Mouse (Mus musculus) intestine, embryonic 16.5 days (tissue): ENCODE measurements around the gene Ctsc. TPM values are rescaled to one million over a fixed set of nuclear protein-coding genes. Genes with fewer than 3 reads are reported as not detected.

Experiments used
- ATAC-seq: fragments of 200-750 bp; cut with Nextera tagmentation; 2 replicates; pipeline ENCODE4 v1.8.0; 2017; ENCODE audit warnings: moderate TSS enrichment, moderate library complexity
- H3K27ac ChIP-seq: fragments of 300-500 bp; sonication (generic); 2 replicates; pipeline ENCODE4 v1.5.1; 2014; ENCODE audit warnings: mild to moderate bottlenecking, low read length
- H3K27me3 ChIP-seq: fragments of 300-500 bp; sonication (generic); replicated peaks from 2 replicates; pipeline ENCODE4 v1.6.1; 2014; ENCODE audit warnings: low read length, control low read depth, mixed read lengths; ENCODE audit not compliant: control insufficient read depth, insufficient read depth
- H3K36me3 ChIP-seq: fragments of 300-500 bp; sonication (generic); 2 replicates; pipeline ENCODE4 v1.6.1; 2014; ENCODE audit warnings: low read length, control low read depth; ENCODE audit not compliant: control insufficient read depth, insufficient read depth
- H3K4me1 ChIP-seq: fragments of 300-500 bp; sonication (generic); 2 replicates; pipeline ENCODE4 v1.6.1; 2014; ENCODE audit warnings: low read length, control low read depth, mixed read lengths; ENCODE audit not compliant: control insufficient read depth, insufficient read depth
- H3K4me2 ChIP-seq: fragments of 300-500 bp; sonication (generic); 2 replicates; pipeline ENCODE4 v1.6.1; 2014; ENCODE audit warnings: low read depth, low read length, control low read depth
- H3K4me3 ChIP-seq: fragments of 300-500 bp; sonication (generic); 2 replicates; pipeline ENCODE4 v1.5.1; 2014; ENCODE audit warnings: mild to moderate bottlenecking, low read length
- H3K9ac ChIP-seq: fragments of 300-500 bp; sonication (generic); 2 replicates; pipeline ENCODE4 v1.6.1; 2014; ENCODE audit warnings: low read depth, low read length
- H3K9me3 ChIP-seq: fragments of 300-500 bp; sonication (generic); 2 replicates; pipeline ENCODE4 v1.6.1; 2016; ENCODE audit warnings: low read length, control low read depth; ENCODE audit not compliant: control insufficient read depth
- WGBS: fragments of 180-500 bp; shearing (Covaris S2); extraction: QIAGEN DNeasy Blood & Tissue Kit; methylation state at CpG from one replicate; pipeline ENCODE4 v1.1.7; 2014; 5-methylcytosine and 5-hydroxymethylcytosine counted together
- polyA plus RNA-seq: library from polyadenylated mRNA; unstranded; fragments of >200 nt; fragmentation: Nextera tagmentation; extraction: Ambion mirVana; gene quantifications from 2 replicates; pipeline ENCODE4 v1.2.1, GENCODE M21; 2015

Gene Ctsc
- polyA plus RNA-seq, 1 experiment from 2014 or later, result 95.8 TPM

DNA sequence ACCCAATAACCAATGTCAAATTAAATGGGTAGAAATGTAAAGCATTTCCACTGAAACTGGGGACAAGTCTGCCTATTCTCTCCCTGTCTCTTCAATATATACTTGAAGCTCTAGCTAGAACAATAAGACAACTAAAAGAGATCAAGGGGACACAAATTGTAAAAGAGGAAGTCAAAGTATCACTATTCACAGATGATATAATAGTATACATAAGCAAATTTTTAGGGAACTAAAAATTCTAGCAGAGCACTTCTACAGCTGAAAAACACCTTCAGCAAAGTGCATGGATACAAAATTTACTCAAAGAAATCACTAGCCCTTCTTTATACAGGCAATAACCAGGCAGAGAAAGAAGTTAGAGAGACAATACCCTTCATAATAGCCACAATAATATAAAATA lies 23.0 kb upstream of the Ctsc start:
- no peak overlapping the region for H3K9ac ChIP-seq
- no peaks in the 10 kb centered on the region for H3K27me3 ChIP-seq
- no peaks in the 10 kb centered on the region for H3K9me3 ChIP-seq
- no peak overlapping the region for H3K4me2 ChIP-seq
- H3K4me3 ChIP-seq, result no peak overlapping the region
- no peaks in the 10 kb centered on the region for H3K36me3 ChIP-seq
- ATAC-seq, result no peak
- no peaks in the 10 kb centered on the region for H3K4me1 ChIP-seq
- no peak overlapping the region for H3K27ac ChIP-seq

- Histone ChIP-seq H3K4me1 (no peaks in the 10 kb centered on the region), H3K27me3 (no peaks in the 10 kb centered on the region), H3K4me3 (no peak overlapping the region), H3K27ac (no peak overlapping the region), H3K9ac (no peak overlapping the region), H3K4me2 (no peak overlapping the region), H3K9me3 (no peaks in the 10 kb centered on the region), H3K36me3 (no peaks in the 10 kb centered on the region)
- WGBS, result 66% methylated on average over 7 of the region's 7 CpGs
- ATAC-seq, result no peak
These were observed 18.5 kb upstream of the Ctsc start for GRCm38 (mm10) chr7:88259155-88259925.

DNA sequence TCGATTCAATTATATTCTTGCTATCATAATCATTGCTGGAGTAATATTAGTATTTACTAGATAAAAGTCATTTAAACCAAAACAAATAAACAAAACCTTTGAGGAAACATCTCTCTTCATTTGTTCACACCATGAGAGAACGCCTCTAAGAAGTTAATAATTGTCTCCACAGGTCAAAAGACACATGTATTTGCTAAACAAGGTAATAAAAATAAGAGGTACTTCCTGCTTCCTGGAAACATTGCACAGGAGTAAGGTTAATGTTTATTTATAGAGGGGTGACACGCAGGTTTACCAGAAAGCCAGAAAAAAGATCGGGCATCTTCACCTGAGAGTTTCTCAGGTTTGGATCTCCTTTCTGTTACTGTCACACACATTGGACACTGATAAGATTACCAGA lies 16.1 kb upstream of the Ctsc start:
- Histone ChIP-seq H3K27me3 (no peaks in the 10 kb centered on the region), H3K9me3 (no peaks in the 10 kb centered on the region), H3K4me1 (no peaks in the 10 kb centered on the region), H3K9ac (no peak overlapping the region), H3K4me2 (no peak overlapping the region), H3K36me3 (no peaks in the 10 kb centered on the region), H3K4me3 (no peak overlapping the region), H3K27ac (no peak overlapping the region)
- ATAC-seq, result peak; percentile 81
- 49% methylated on average over 4 of the region's 4 CpGs for WGBS

DNA sequence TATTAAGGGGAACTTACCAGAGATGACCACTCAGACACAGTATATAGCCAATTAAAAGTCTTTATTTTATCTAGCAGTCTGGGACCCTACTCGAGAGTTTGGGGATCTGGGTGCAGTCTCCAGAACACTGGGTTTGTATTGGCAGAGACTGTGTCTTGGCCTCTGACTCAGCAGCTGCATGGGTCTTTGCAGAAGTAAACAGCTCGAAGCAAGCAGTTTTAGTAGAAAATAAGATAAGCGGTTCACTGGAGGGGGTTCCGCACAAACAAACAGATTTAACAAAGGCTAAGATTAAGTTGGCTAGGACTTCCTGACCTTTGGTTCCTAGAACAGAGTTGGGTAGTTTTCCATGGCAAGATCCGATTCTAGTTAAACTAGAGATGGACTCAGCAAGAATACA lies 13.0 kb upstream of the Ctsc start:
- 69% methylated on average over 5 of the region's 5 CpGs for WGBS
- no peak overlapping the region for H3K4me2 ChIP-seq
- H3K4me3 ChIP-seq, result no peak overlapping the region
- H3K27me3 ChIP-seq, result no peaks in the 10 kb centered on the region
- H3K9ac ChIP-seq, result no peak overlapping the region
- H3K4me1 ChIP-seq, result no peaks in the 10 kb centered on the region
- H3K27ac ChIP-seq, result no peak overlapping the region
- no peaks in the 10 kb centered on the region for H3K9me3 ChIP-seq
- no peaks in the 10 kb centered on the region for H3K36me3 ChIP-seq
- ATAC-seq, result no peak

- WGBS, result 74% methylated on average over 1 of the region's 1 CpGs
- H3K36me3 ChIP-seq, result no peaks in the 10 kb centered on the region
- H3K9me3 ChIP-seq, result no peaks in the 10 kb centered on the region
- H3K27me3 ChIP-seq, result no peaks in the 10 kb centered on the region
- H3K4me3 ChIP-seq, result no peak overlapping the region
- H3K9ac ChIP-seq, result no peak overlapping the region
- no peak for ATAC-seq
- no peak overlapping the region for H3K27ac ChIP-seq
- no peak overlapping the region for H3K4me2 ChIP-seq
- H3K4me1 ChIP-seq, result peaks cover 3% of the 10 kb centered on the region; the same call in 1 of the 2 replicates
These were observed 8.0 kb upstream of the Ctsc start for GRCm38 (mm10) chr7:88269913-88270312.

DNA sequence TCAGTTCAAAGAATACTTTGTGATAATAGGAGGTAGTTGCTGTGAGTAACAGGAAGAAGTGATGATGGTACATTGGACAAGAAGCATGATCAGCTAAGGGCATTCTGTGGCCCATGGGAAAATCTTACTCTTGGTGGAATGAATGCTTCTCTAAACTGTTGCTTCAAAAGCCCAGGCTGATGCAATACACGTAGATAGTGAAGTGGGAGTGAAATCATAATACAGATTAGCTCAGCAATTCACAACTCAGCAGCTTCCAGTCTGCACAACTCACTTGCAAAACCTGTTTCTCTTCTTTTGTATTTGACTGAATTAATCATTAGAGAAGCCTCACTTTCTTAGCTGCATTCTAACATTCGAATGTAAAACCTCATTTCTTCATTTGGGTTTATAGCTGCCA lies 6.4 kb upstream of the Ctsc start:
- Histone ChIP-seq H3K9ac (no peak overlapping the region), H3K36me3 (no peaks in the 10 kb centered on the region), H3K27me3 (no peaks in the 10 kb centered on the region), H3K9me3 (no peaks in the 10 kb centered on the region), H3K4me1 (peaks cover 3% of the 10 kb centered on the region; the same call in 1 of the 2 replicates), H3K4me2 (no peak overlapping the region), H3K4me3 (no peak overlapping the region), H3K27ac (peak overlapping the region; percentile 51; the same call in 1 of the 2 replicates)
- ATAC-seq, result peak; percentile 98
- 47% methylated on average over 2 of the region's 2 CpGs for WGBS

DNA sequence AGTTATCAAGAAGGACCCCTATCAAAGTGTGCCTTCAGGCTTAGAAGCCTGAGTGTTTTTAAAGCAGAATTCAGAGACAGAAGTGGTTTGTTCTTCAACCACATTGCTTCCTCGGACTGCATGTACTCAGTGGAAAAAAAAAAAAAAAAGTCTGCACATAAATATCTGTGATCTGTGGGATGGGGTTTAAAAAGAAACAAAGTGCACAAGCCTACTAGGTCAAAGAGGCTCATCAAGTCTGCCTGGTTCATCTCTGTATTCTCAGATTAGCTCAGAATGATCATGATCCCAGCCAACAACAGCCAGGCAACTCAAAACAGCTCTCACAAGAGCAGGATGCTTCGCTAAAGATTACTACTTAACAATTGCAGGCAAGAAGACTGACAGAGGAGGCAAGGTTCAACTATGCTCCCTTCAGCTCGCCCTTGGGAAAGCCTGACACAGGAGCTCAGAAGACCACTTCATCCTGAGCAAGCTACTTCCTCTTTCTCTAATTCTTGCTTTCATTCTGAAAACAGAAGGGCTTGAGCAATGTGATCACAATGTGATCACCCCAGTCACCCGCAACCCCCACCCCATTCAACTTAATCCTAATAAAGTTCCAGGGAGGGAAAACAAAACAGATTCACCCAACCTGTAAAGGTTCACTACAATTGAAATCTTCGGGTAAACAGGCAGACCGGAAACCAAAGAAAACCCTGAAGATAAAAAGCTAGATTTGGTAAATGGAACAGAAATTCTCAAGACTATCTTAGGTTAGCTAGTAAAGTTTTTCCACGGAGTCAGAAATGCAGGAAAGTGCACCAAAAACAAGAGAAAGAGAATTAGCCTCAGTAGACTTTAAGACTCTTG lies 745 bp upstream of the Ctsc start:
- H3K9me3 ChIP-seq, result no peaks in the 10 kb centered on the region
- no peaks in the 10 kb centered on the region for H3K27me3 ChIP-seq
- H3K27ac ChIP-seq, result peak overlapping the region; percentile 86
- H3K36me3 ChIP-seq, result no peaks in the 10 kb centered on the region
- H3K4me2 ChIP-seq, result peak overlapping the region; percentile 92
- peak overlapping the region; percentile 85 for H3K9ac ChIP-seq
- WGBS, result 40% methylated on average over 7 of the region's 7 CpGs
- peak; percentile 26; the same call in 1 of the 2 replicates for ATAC-seq
- H3K4me1 ChIP-seq, result peaks cover 7% of the 10 kb centered on the region; the same call in 1 of the 2 replicates
- peak overlapping the region; percentile 74 for H3K4me3 ChIP-seq

GRCm38 (mm10) chr7:88278628-88279196 lies 827 bp downstream of the Ctsc start:
- Histone ChIP-seq H3K9ac (peak overlapping the region; percentile 85), H3K4me3 (peak overlapping the region; percentile 74), H3K27me3 (no peaks in the 10 kb centered on the region), H3K4me2 (peak overlapping the region; percentile 92), H3K9me3 (no peaks in the 10 kb centered on the region), H3K36me3 (no peaks in the 10 kb centered on the region), H3K4me1 (peaks cover 7% of the 10 kb centered on the region; the same call in 1 of the 2 replicates), H3K27ac (peak overlapping the region; percentile 86; the same call in 1 of the 2 replicates)
- 27% methylated on average over 8 of the region's 8 CpGs for WGBS
- no peak for ATAC-seq

DNA sequence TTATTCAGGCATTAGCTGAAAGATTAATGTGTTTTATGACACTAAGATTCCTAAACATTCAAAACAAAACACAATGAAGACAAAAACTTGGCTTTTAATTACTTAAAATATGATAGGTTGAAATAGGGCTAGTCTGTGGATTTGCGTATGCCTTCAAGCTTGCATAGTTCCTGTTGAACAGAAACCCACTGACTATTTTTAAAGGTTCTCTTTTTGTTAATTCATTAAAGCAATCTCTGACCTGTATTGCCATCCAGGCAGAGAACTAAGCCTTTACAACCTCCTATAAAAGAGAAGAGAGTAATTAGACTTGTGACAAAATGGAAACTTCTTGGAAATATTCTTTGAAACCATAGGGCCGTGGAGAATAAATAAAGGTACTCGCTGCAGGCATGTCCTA lies 7.4 kb downstream of the Ctsc start:
- no peaks in the 10 kb centered on the region for H3K9me3 ChIP-seq
- H3K27ac ChIP-seq, result no peak overlapping the region
- no peaks in the 10 kb centered on the region for H3K27me3 ChIP-seq
- no peak overlapping the region for H3K4me3 ChIP-seq
- no peak overlapping the region for H3K9ac ChIP-seq
- ATAC-seq, result no peak
- no peaks in the 10 kb centered on the region for H3K4me1 ChIP-seq
- WGBS, result 88% methylated on average over 3 of the region's 3 CpGs
- H3K36me3 ChIP-seq, result no peaks in the 10 kb centered on the region
- H3K4me2 ChIP-seq, result no peak overlapping the region
